Mouse (Mus musculus) kidney, adult 11 months (tissue): ENCODE data around the gene Acap2.

Source experiments
- DNase-seq: peaks from one replicate; pipeline ENCODE4 v3.0.0; 2022

Gene Acap2

DNA sequence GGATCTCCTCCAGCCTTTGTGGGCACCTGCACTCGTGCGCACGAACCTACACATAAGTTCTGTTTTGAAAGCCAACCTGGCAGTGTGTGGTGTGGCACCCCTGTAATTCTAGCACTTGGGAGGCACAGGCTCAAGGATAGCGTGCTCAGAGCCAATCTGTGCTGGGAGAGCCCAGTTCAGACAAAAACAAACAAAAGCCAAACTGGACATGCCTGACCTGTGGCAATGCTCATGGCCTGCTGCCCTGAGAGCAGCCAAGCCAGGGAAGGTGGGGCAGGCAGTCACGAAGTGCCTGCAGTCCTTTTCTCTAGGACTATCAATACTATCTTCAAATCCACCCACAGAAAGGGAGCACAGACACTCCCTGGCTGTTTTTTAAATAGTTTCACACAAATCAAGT, 157.9 kb downstream of the Acap2 start:
- DNase-seq = no peak
